ENCODE assay signal across 1 mouse cellular context in the genomic region with DNA sequence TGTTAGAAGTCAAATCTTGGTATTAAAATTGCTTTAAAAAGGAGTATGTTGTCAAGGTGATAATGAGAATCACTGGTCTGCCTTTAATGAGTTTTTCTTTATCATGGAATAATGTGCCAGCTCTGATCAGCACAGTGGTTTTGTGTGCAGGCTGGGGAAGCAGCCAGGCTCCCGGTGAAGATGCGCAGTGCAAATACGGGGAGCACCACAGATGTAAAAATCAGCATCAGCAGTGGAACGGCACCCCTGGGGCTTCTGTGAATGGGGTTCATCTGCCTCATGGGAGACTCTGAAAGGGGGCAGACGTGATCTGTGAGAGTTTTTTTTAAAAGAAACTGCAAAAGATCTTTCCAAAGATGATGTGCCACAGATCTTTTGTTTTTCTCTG.
TF ChIP-seq lines count a peak whose summit lies in the region.

No protein-coding gene starts in this region.

TF ChIP-seq in CH12.LX, 34 proteins besides CTCF, POLR2A, EP300 and RAD21 (continued from another document):
- TF ChIP-seq NRF1 (IDR thresholded peaks at IDR 0.05; ENCODE audit: low read depth, low read length) = no peak
- TF ChIP-seq ELF1 (IDR thresholded peaks at IDR 0.05; ENCODE audit: low read depth, low read length) = no peak
- TF ChIP-seq MYC (IDR thresholded peaks at IDR 0.05; ENCODE audit: low read depth, low read length) = no peak
- no peak for TF ChIP-seq TBP (conservative IDR thresholded peaks at IDR 0.05; ENCODE audit: low read depth, low read length)
- no peak for TF ChIP-seq KAT2A (IDR thresholded peaks at IDR 0.05; ENCODE audit: insufficient replicate concordance, low read length)
- TF ChIP-seq USF1 (IDR thresholded peaks at IDR 0.05; ENCODE audit: low read depth, low read length) = no peak
- TF ChIP-seq MAX (IDR thresholded peaks at IDR 0.05; ENCODE audit: low read length) = no peak
TF ChIP-seq in CH12.LX: peak in this region for 0.
